Mouse (Mus musculus) lung, postnatal 0 days (tissue): Measurements from ENCODE around the gene Gpr33.

Experiments used
- CTCF ChIP-seq: IDR thresholded peaks from 2 replicates; pipeline ENCODE4 v1.5.1; 2016; ENCODE audit warnings: antibody characterized with exemption, mild to moderate bottlenecking
- EP300 ChIP-seq: IDR thresholded peaks from 2 replicates; pipeline ENCODE4 v1.6.1; 2016; ENCODE audit warnings: antibody characterized with exemption, mild to moderate bottlenecking, control low read depth

DNA sequence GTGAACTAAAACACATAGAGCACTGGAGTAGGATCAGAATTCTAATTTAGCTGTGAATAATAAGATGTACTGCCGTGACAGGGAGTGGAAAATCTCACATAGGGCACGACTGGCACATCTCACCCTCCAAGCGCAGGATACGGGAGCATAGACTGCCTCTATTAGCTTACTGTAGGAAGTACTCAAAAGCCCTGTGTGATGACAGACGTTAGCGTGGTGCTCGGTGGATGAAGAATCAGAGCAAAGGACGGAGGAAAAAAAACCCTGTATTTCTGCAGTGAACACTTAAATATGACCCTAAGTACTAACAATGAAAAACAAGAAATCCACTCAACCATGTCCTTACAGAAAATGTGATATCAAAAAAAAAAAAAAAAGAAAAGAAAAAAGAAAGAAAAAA, 15.7 kb downstream of the Gpr33 start:
- TF ChIP-seq CTCF (no peak), EP300 (no peak)
